Mouse (Mus musculus) c-Kit-positive CD71-positive TER-119-positive erythroid progenitor cells, embryonic 14.5 days (primary cell): ENCODE measurements around the gene Zscan18.
"Not testable (repeated sequence)": the region's sequence is repeated elsewhere in the genome, so short reads cannot be mapped to it uniquely, and the experiment has no call there.

Experiments used
- DNase-seq: peaks from one replicate; pipeline ENCODE4 v3.0.0-alpha.2; 2013; ENCODE audit warnings: low spot score

The Zscan18 gene

DNA sequence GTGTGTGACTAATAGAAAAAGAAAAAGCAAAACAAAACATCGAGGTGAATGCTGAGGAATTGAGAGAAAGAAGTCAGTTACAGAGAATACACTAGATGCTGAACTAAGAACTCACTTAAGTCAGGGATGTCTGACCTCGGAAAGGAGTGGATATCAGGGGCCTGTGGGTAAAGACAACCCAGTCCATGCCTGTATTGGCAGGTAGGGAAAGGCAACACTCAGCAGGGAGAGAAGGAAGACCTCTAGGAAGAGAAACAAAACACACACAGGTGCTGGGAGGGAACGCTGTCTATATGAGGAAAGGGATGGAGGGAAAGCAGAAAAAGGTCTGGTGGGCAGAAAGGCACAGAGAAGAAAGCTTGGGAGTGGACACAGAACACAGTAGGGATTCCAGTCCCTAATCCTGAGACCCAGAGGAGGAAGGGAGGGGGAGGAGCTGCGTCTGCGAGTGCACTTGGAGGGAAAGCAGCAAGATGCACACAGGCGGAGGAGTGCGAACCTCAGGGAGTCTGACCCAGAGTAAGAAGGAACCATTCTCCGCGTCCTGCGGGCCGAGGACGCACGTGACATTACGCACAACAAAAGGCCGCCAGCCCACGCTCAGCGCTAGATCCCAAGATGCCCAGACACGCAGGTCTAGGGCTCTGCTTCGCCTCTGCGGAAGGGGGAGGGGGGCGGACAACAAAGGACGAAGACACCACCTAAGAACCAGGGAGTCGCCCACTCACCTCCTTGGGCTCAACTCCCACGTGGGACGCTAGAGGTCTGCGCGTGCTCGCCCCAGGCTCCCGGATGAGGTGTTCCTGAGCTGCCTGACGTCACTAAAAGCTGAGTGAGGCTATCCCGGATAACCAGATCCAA is at the start of gene Zscan18:
TSS of gene Zscan18 (minus strand) at position 770 of the 861 bp plus-strand sequence.
- DNase-seq, result peak; percentile 42

DNA sequence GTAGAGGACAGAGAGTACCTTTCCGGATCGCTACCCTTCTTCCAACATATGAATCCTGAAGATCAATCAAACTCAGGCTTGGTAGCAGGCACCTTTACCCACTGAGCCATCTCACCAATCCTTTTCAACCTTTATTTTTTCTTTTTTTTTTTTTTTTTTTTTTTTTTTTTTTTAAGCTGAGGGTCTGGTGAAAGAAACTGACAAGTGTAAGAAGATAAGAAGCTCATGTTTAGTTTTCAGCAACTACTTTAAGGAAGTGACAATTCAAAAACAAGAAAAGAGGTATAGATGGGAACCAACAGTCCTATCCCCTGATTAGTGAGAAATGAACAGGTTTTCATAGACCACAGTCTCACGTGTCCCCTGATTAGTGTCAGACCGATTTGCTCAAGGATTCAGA is 32.3 kb upstream of the Zscan18 start:
- no peak for DNase-seq

DNA sequence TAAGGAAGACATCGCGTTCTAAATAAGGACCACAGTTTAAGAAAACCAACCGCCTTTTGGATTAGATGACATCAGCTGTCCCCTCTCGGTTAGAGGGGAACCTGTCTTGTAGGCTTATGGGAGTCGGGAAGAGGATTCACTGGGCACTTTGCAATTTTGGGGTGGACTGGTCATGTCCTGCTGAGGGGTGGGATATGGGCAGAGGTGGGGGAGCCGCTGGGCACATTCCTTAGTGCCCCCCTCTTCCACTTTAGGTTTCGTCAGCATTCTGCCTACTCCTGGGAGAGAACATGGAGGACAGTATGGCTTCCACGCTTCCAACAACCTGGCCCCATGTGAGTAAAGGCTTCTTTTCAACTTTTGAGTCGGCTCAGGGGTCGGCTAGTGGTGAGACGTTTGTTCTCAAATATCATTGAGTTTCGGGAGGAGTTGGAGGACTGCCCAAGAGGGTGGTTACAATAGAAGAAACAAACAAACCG is 31.8 kb upstream of the Zscan18 start:
- DNase-seq, result no peak

DNA sequence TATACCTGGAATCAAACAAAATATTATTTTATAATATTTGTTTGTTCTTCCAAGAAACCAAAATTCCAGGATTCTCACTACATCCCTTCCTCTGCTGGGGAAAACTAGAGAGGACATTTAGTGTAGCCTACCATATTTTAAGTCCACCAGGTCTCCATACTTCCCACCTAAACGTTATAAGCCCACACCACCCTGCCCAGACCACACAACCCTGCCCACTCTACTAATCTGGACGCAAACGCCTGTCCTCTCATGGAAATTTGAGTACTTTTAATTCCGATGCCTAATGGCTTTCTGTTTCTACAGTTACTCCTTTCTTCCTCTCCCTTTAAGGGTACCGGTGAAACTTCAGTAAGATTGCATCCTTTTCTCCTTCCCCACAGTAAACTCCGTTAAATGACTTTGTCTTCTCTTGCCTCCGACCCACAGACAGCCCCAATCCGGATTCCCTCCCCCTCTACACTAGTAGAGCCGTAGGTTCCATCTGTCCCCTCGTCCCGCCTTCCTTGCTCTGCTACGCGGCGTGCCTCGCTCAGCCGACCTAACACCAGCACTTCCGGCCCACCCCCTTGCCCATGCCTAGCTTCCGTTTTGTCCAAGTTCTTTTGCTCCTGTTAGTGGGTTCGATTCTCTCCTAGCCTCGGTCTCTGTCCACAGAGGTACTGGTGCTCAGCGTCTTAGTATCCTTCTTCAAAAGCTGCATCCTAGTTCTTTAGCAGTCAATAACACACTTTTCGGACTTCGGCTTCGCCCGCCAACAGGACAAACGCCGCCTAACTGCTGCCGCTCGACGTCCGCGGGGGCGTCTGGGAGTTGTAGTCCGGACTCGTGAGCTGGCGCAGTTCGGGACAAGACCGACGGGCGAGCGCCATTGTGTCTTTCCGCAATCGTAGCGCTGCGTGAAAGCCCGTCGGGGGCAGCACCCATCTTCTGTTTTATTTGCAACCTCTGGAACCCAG is 31.0 kb upstream of the Zscan18 start, which contains the start of gene Zfp110:
TSS of gene Zfp110 (plus strand) at position 600 of the 959 bp plus-strand sequence.
- peak; percentile 85 for DNase-seq

DNA sequence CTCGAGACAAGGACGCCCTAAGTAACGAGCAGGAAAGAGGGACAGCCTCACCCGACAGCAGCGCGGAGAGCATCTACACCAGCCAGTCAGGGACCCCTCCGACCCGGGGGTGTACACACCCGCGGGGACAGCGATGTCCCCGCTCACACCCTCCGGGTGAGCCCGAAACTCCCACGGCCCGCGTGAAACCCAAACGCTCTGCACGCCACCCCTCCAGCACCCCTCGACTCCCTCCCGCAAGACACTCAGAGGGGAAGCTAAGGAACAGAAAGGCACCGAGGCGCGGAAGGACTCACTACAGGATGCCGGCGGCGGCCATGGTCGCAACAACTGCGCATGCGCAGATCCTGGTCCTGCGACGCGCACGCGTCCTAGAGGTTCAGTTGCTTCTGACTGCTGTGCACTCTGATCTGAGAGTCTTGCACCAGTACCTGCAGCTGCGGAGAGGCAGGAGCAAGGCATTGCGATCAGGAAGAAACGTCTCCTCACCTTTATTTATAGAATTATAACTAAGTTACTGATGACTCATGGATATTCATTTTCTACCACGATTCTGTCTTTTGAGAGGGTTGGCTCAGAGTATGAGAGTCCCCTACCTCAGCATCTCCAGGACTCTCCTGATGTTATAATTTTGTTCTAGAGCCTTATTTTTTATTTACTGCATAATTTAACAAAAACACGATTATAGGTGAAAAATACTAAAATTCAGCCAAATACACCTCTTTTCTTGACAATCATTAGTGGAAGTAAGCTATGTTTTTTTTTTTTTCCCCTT is 15.3 kb upstream of the Zscan18 start, which contains the start of gene Zfp329:
TSS of gene Zfp329 (minus strand) at position 338 of the 775 bp plus-strand sequence.
- DNase-seq, result peak; percentile 89

DNA sequence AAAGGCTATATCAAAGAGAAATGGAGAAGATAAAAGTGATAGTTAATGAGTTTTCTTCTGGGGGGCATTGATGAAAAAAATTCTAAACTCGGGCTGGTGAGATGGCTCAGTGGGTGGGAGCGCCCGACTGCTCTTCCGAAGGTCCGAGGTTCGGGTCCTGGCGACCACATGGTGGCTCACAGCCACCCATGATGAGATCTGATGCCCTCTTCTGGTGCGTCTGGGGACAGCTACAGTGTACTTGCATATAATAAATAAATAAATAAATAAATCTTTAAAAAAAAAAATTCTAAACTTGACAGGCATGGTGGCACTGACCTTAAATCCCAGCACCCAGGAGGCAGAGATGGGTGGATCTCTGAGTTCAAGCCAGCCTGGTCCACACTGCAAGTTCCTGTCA is 12.1 kb upstream of the Zscan18 start:
- no peak for DNase-seq

DNA sequence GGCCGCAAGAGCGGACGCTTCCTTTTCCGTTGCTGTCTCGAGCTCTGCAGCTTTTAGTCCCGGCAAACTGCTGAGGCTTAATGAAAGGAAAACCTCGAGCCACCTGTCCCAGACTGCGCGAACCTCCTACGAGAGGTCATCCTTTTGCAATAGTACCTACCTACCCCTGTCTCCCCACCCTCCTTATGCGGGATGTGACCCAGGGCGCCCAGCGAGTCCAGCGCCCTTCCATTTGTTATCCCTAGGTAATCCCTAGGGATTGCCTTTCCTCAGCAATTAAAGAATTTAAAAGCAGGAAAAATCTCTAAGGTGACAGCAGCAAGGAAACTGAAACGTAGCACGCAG is 264 bp upstream of the Zscan18 start:
- no peak for DNase-seq

DNA sequence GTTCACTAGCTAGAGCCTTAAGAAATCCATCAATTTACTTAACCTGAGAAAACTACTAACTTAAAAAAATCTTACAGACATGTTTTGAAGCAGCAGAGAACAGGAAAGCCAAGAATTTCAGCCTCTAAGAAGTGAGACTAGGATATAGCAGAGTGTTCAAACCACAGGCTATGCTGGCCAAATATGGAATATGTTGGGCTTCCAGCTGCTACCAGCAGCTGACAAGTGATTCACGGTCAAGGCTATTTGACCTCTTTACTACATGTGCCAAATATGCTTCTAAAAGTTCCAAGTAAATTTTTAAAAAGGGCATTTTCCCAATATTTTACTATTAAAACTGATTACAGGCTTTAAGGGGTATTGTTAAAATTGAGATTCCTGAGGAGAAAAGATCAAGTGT is 3.9 kb downstream of the Zscan18 start:
- no peak for DNase-seq

DNA sequence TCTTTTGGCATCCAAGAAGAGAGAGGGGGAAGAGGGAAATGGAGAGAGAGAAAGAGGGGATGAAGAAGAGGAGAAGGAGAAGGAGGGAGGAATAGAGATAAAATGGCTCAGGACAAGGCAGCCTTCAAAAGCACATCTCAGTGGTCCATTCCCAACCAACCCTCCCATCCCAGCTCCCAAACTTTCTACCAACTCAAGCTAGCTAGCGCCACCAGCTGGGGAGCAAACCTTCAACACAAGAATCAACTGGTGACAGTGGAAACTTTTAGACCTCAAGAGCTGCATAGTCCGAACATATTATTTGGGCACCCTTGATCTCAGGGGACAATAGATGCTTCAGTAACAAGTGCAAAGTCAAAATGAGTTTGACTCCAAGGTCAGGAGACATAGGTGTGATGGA is 5.5 kb downstream of the Zscan18 start:
- DNase-seq, result no peak

DNA sequence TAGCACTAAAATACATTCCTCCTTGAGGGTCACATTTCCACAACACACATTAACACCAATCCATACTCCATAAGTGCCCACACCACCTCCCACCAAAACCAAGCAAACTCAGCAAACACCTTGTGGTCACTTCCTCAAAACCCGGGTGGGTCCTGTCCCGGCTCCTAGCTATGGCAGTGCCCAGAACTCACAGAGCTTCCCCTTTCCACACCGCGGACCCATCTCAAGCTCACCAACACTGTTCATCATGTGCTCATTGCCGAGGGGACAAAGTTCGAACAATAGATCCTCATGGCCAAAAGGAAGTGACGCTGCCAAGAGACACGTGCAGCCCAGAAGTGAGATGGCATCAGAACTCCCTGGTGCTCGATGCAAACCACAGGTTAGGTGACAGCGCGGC is 10.8 kb downstream of the Zscan18 start:
- DNase-seq, result not testable (repeated sequence)

DNA sequence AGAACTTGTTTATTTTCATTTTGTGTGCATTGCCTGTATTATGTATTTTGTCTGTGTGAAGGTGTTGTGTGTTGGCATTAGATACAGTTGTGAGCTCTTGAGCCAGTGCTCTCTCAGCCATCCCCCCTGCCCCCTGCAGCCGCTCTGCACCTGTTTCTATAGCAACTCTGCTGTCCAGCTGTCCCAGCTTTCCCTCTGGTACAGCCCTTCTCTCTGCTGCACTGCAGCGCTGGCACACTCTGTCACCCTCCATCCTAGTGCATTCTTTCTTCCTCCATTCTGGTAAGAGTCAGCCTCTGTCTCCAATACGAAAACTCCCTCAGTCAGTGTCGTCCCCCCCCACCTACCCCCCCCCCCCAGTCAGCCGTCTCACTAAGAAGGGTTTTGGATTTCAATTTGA is 15.4 kb downstream of the Zscan18 start:
- no peak for DNase-seq

DNA sequence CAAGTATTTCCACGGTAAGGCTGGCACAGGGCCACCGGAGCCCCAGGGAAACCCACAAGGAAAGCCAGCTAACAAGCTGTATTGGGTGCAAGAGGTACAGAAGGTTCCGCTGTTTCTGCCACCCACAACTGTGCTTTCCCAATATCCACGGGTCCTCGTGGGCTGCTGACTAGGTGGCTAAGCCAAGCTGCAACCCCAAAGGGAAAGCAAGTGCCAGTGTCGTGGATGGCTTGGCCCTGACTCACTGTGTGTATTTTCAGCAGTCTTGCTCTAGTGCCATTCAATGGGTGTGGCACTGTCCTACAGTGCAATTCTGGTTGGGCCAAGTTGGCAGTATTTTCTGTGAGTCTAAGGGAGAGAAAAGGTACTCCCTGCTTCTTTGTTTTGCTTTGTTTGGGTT is 16.1 kb downstream of the Zscan18 start:
- DNase-seq, result no peak

DNA sequence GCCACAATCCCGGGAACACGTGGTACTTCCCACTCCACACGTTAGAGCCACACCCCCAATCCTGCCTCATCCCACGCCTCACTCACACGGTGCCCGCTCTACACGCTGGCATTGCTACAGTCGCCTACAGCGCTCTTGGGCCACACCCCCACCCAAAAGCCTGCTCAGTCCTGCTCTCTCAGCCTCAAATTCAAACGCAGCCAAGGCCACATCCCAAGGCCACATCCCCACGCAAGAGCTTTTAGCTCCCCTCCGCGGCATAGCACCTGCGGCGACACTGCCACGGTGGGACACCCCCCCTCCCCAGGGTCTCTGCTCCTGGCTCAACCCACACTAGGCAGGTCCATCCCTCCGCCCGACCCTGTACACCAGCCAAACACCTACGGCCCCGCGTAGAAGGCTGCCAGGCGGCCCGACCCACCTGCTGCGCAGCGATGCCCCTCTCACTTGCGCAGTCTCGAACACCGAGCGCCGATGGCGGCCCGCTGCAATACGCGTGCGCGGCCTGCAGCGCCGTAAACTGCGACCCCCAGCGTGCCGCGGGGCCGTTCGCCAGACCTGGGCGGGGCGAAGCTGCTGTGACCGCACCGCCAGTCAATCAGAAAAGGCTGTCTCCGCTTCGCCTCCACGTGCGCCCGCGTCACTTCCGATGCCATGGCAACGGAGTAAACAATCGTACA is 23.1 kb downstream of the Zscan18 start:
- DNase-seq, result peak; percentile 36

DNA sequence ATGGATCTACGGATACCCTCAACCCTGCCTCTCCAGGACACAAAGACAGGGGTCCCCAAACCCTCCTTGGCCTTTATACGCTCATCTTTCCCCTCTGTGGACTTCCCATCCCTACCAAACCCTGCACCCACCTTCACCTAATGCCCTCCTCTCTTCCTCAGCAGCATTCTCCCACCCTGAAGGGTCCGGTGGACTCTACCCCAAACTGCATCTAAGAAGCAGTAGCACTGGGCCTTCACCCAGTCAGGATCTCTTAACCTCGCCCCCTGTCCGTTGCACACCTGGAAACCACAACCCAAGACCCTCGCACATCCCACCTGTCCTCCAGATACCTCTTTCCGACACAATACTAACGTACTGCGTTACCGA is 23.7 kb downstream of the Zscan18 start:
- DNase-seq, result no peak

DNA sequence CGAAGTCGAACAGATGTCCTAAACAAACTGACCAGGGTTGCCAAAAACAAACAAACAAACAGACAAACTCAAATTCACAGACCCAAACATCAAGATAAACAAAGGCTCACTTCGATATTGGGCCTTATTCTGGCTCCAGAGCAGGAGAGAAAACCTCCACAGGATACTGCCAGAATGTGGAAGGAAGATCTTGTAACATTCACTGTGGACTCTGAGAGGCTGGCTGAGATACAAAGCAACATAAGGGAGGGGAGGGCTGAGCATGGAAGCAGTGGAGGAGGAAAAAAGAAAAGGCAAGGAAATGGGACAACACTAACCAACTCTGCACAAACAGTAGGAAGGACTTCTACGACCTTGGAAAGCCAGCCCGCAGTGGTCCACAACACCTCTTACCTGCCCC is 24.3 kb downstream of the Zscan18 start:
- DNase-seq, result no peak

DNA sequence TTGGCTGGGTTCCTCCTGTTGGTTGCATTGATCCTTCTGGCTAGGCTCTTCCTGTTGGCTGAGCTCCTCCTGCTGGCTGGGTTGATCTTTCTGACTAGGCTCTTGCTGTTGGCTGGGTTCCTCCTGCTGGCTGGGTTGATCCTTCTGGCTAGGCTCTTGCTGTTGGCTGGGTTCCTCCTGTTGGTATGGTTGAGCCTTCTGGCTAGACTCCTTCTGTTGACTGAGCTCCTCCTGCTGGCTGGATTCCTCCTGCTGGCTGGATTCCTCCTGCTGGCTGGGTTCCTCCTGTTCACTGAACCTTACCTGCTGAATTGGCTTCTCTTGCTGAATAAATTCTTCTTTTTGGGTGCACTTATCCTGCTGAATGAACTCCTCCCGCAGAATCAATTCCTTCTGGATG is 28.8 kb downstream of the Zscan18 start:
- DNase-seq, result no peak

DNA sequence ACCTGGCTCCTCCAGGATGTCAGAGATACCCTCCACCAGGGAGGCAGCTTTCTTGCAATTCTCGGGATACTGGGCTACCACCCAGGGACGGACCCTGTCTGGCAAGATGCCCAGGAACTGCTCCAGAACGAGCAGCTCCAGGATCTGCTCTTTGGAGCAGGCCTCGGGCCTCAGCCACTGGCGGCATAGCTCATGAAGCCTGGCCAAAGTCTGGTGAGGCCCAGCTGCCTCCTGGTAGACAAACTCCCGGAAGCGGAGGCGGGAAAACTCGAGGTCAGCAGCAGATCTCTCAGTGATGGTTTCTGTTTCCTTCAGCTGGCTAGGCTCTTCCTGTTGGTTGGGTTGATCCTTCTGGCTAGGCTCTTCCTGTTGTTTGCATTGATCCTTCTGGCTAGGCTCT is 29.3 kb downstream of the Zscan18 start:
- no peak for DNase-seq

DNA sequence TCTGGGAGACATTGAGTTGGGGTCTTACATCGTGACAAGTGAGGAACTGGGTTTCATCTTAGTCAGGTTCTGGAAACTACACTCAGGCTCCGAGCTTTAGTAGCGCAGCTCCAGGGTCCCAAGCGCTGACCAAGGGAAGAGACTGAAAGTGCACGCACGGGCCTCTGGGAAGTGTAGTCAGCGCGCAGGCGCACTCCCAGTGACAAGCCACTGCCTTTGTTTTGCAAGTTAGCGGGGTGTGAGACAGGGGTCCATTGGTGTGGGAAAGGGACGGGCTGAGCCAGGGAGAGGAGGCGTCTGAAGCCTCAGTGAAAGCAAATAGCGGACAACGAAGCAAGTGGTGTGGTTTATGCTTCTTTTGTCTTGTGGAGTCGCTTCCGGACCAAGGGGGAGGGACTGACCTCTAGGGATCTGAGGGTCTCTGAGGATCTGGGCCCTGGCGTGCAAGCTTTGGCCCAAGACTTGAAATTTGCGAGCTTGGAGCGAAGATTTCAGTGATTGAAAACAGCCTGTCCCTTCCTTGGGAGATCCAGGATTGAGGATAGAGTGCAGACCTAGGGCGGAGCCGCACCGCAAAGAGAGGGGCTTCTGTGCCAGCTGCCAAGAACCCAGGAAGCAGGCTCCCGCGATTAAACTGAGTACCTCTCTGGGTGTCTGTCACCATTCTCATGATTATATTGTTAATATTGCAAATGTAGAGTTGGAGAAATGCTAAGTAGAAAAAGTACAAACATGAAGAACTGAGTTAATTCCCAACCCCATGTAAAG is 53.8 kb downstream of the Zscan18 start:
- no peak for DNase-seq

DNA sequence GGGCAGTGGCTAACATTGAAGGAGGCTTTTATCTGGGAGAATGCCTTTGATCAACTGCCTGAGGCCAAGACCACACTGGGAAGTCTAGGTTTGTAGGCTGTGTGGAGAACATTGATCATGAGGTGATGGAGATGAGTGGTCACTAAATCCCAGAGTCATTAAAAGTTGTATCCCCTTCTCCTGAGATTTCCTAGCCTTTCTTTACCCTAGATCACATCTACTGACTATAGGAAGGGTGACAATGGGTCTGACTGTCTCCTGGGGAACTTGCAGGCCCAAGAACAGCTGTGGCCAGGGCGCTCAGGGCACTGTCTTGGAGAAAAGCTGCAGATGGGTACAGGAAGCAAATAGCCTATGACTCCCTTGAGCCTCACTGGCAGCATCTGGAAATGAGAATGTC is 68.5 kb downstream of the Zscan18 start, which contains the start of gene Vmn2r56:
TSS of gene Vmn2r56 (minus strand) at position 101 of the 400 bp plus-strand sequence.
- no peak for DNase-seq
